Mouse (Mus musculus) cortical plate, adult 2 months (tissue): ENCODE measurements at regions not wholly inside any gene's neighbourhood (a gene's known extent, or its start where the extent isn't known, plus 50 kb on each side); places are given as distances from the start of the nearest gene placed in this dataset.

Experiments
- H3K27ac ChIP-seq: fragments of 200-500 bp; 2 replicates; pipeline ENCODE4 v1.5.1; 2012; ENCODE audit warnings: low read length, control low read depth, inconsistent platforms; ENCODE audit not compliant: insufficient read depth
- H3K4me1 ChIP-seq: fragments of 200-500 bp; 2 replicates; pipeline ENCODE4 v1.6.1; 2011; ENCODE audit warnings: low read length; ENCODE audit not compliant: control insufficient read depth, insufficient read depth
- H3K4me3 ChIP-seq: fragments of 200-500 bp; 2 replicates; pipeline ENCODE4 v1.5.1; 2011; ENCODE audit warnings: mild to moderate bottlenecking, low read length, control low read depth; ENCODE audit not compliant: insufficient read depth
- CTCF ChIP-seq: fragments of 200-500 bp; IDR thresholded peaks from 2 replicates; pipeline ENCODE4 v1.5.1; 2011; ENCODE audit warnings: mild to moderate bottlenecking, control low read depth, low read length; ENCODE audit not compliant: insufficient read depth; ENCODE audit errors: extremely low read depth
- POLR2A ChIP-seq: fragments of 200-500 bp; IDR thresholded peaks from 2 replicates; pipeline ENCODE4 v1.6.1; 2011; ENCODE audit warnings: mild to moderate bottlenecking, low read length, control low read depth; ENCODE audit not compliant: insufficient read depth; ENCODE audit errors: extremely low read depth

- H3K27ac ChIP-seq = no peak overlapping the region
- H3K4me1 ChIP-seq = no peaks in the 10 kb centered on the region
- TF ChIP-seq POLR2A (no peak), CTCF (no peak)
- no peak overlapping the region for H3K4me3 ChIP-seq
Measured at GRCm38 (mm10) chr9:115592466-115592865, 282.2 kb upstream of the Stt3b start.

GRCm38 (mm10) chr9:115600228-115600627 is 290.0 kb upstream of the Stt3b start:
- no peak for TF ChIP-seq POLR2A
- TF ChIP-seq CTCF = no peak

GRCm38 (mm10) chr9:115600826-115601225 is 290.6 kb upstream of the Stt3b start:
- no peak for TF ChIP-seq POLR2A
- no peak for TF ChIP-seq CTCF
- no peak overlapping the region for H3K27ac ChIP-seq
- H3K4me3 ChIP-seq = no peak overlapping the region
- H3K4me1 ChIP-seq = no peaks in the 10 kb centered on the region

More at GRCm38 (mm10) chr9:115600228-115600627, 290.0 kb upstream of the Stt3b start:
- no peak overlapping the region for H3K27ac ChIP-seq
- H3K4me3 ChIP-seq = no peak overlapping the region
- no peaks in the 10 kb centered on the region for H3K4me1 ChIP-seq

GRCm38 (mm10) chr9:115602772-115603171 is 292.6 kb upstream of the Stt3b start:
- H3K4me1 ChIP-seq = no peaks in the 10 kb centered on the region
- TF ChIP-seq CTCF = no peak
- TF ChIP-seq POLR2A = no peak
- no peak overlapping the region for H3K4me3 ChIP-seq
- no peak overlapping the region for H3K27ac ChIP-seq

- no peaks in the 10 kb centered on the region for H3K4me1 ChIP-seq
- H3K4me3 ChIP-seq = no peak overlapping the region
- no peak for TF ChIP-seq CTCF
- no peak for TF ChIP-seq POLR2A
- H3K27ac ChIP-seq = no peak overlapping the region
Measured at GRCm38 (mm10) chr9:115604450-115604849, 294.2 kb upstream of the Stt3b start.

- H3K4me1 ChIP-seq = no peaks in the 10 kb centered on the region
- H3K4me3 ChIP-seq = no peak overlapping the region
- TF ChIP-seq CTCF = no peak
- TF ChIP-seq POLR2A = no peak
- H3K27ac ChIP-seq = no peak overlapping the region
Measured at GRCm38 (mm10) chr9:115604968-115605682, 294.9 kb upstream of the Stt3b start.

GRCm38 (mm10) chr9:115607961-115608360 is 297.7 kb upstream of the Stt3b start:
- no peak overlapping the region for H3K27ac ChIP-seq
- no peak overlapping the region for H3K4me3 ChIP-seq
- no peak for TF ChIP-seq POLR2A
- no peak for TF ChIP-seq CTCF
- H3K4me1 ChIP-seq = no peaks in the 10 kb centered on the region

- no peak overlapping the region for H3K27ac ChIP-seq
- TF ChIP-seq POLR2A (no peak), CTCF (no peak)
- H3K4me3 ChIP-seq = no peak overlapping the region
- H3K4me1 ChIP-seq = no peaks in the 10 kb centered on the region
Measured at GRCm38 (mm10) chr9:115608377-115608776, 298.2 kb upstream of the Stt3b start.

GRCm38 (mm10) chr9:115609904-115610303 is 299.4 kb upstream of the Gadl1 start:
- no peak for TF ChIP-seq POLR2A
- no peak for TF ChIP-seq CTCF
- Histone ChIP-seq H3K27ac (no peak overlapping the region), H3K4me3 (no peak overlapping the region), H3K4me1 (no peaks in the 10 kb centered on the region)

GRCm38 (mm10) chr9:115611713-115612112 is 297.5 kb upstream of the Gadl1 start:
- TF ChIP-seq POLR2A (no peak), CTCF (no peak)
- H3K27ac ChIP-seq = no peak overlapping the region
- H3K4me1 ChIP-seq = no peaks in the 10 kb centered on the region
- H3K4me3 ChIP-seq = no peak overlapping the region
